Mouse (Mus musculus) hindbrain, embryonic 14.5 days (tissue): Measurements from ENCODE around the gene Tnni3k. TPM values are rescaled to one million over a fixed set of nuclear protein-coding genes. Genes with fewer than 3 reads are reported as not detected.

Source experiments
- polyA plus RNA-seq: library from polyadenylated mRNA; unstranded; fragments of >200 nt; fragmentation: Nextera tagmentation; extraction: Ambion mirVana; gene quantifications from 2 replicates; pipeline ENCODE4 v1.2.1, GENCODE M21; 2014

Gene Tnni3k
- polyA plus RNA-seq, 1 experiment from 2014 or later = 0.24 TPM

Other genes starting within 250 kb of the Tnni3k start
- 23.4 and 25.8 TPM in 2 replicates for gene Fpgt, start 38.0 kb upstream of the Tnni3k start, polyA plus RNA-seq
- gene Lrriq3, start 38.0 kb upstream of the Tnni3k start, polyA plus RNA-seq = 1.1 and 1.3 TPM in 2 replicates